Mouse (Mus musculus) hindbrain, embryonic 10.5 days (tissue): Measurements from ENCODE around the gene Cd300lf. TPM values are rescaled to one million over a fixed set of nuclear protein-coding genes. Genes with fewer than 3 reads are reported as not detected.
A peak's percentile ranks its signal among the peaks of the same experiment; 100 is the strongest.

Experiments used
- DNase-seq: peaks from one replicate; pipeline ENCODE4 v3.0.0-alpha.2; 2017; ENCODE audit warnings: low spot score
- H3K27ac ChIP-seq: fragments of 300-500 bp; sonication (generic); 2 replicates; pipeline ENCODE4 v1.5.1; 2016; ENCODE audit warnings: mild to moderate bottlenecking, moderate library complexity
- H3K27me3 ChIP-seq: fragments of 300-500 bp; sonication (generic); 2 replicates; pipeline ENCODE4 v1.6.1; 2016; ENCODE audit warnings: mild to moderate bottlenecking; ENCODE audit not compliant: poor library complexity, insufficient read depth, severe bottlenecking
- H3K36me3 ChIP-seq: fragments of 300-500 bp; sonication (generic); 2 replicates; pipeline ENCODE4 v1.6.1; 2016; ENCODE audit warnings: mild to moderate bottlenecking, moderate library complexity
- H3K4me1 ChIP-seq: fragments of 300-500 bp; sonication (generic); replicated peaks from 2 replicates; pipeline ENCODE4 v1.6.1; 2016; ENCODE audit warnings: mild to moderate bottlenecking
- H3K4me3 ChIP-seq: fragments of 300-500 bp; sonication (generic); 2 replicates; pipeline ENCODE4 v1.5.1; 2016; ENCODE audit warnings: mild to moderate bottlenecking, moderate library complexity
- H3K9me3 ChIP-seq: fragments of 300-500 bp; sonication (generic); 2 replicates; pipeline ENCODE4 v1.6.1; 2016; ENCODE audit warnings: mild to moderate bottlenecking, moderate library complexity
- WGBS: fragments of 180-500 bp; shearing (Covaris S2); methylation state at CpG from one replicate; pipeline ENCODE4 v1.1.7; 2016; 5-methylcytosine and 5-hydroxymethylcytosine counted together
- polyA plus RNA-seq: library from polyadenylated mRNA; unstranded; fragments of >200 nt; fragmentation: Nextera tagmentation; extraction: Ambion mirVana; gene quantifications from 2 replicates; pipeline ENCODE4 v1.2.1, GENCODE M21; 2016

Gene Cd300lf
- polyA plus RNA-seq, 1 experiment from 2014 or later: not detected

- WGBS: 59% methylated on average over 3 of the region's 3 CpGs
- Histone ChIP-seq H3K4me3 (no peak overlapping the region), H3K27me3 (no peaks in the 10 kb centered on the region; the same call in 1 of the 2 replicates), H3K36me3 (no peaks in the 10 kb centered on the region), H3K4me1 (peaks cover 7% of the 10 kb centered on the region), H3K27ac (no peak overlapping the region), H3K9me3 (no peaks in the 10 kb centered on the region)
- DNase-seq: no peak
Observed at GRCm38 (mm10) chr11:115112196-115112595, 21.6 kb downstream of the Cd300lf start.

DNA sequence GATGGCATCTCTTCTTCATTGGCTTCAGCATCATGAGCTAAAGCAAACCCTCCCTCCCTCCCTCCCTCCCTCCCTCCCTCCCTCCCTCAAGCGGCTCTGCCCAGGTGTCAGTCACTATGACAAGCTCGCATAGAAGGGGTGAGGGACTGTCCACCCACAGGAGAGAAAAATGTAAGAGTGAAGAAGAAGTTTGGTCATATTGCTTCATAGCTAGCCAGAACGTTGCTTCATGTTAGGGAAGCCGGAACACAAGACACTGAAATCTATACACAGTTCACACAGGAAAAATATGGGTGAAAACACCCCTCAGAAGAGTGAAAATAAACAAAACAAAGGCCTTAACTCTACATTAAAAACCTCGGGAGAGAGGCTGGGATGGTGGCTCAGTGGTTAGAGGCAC lies 23.5 kb downstream of the Cd300lf start:
- no peaks in the 10 kb centered on the region for H3K36me3 ChIP-seq
- H3K27me3 ChIP-seq: no peaks in the 10 kb centered on the region
- 74% methylated on average over 5 of the region's 5 CpGs for WGBS

DNA sequence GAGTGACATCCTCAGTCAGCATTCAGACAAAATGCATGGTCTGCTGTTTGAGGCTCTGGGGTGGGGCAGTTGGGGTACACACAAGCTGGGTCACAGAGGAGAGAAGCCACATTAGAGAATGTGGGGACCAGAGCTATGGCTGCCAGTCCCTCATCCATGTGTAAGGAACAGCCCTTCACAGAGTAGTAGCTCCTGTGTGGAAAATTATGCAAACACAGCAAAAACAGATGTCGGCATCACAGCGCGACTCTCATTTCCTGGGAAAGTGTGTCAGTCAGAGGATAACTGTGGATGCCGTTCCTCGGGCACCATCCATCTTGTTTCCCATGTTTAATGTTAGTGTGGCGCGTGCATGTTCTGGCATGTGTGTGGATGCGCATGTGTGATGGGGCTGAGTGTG lies 25.6 kb downstream of the Cd300lf start:
- peaks cover 15% of the 10 kb centered on the region for H3K4me1 ChIP-seq
- no peaks in the 10 kb centered on the region for H3K27me3 ChIP-seq
- no peak for DNase-seq
- H3K9me3 ChIP-seq: no peaks in the 10 kb centered on the region
- no peaks in the 10 kb centered on the region for H3K36me3 ChIP-seq
- H3K4me3 ChIP-seq: no peak overlapping the region
- 91% methylated on average over 8 of the region's 8 CpGs for WGBS
- H3K27ac ChIP-seq: no peak overlapping the region

More for the DNA sequence above, 23.5 kb downstream of the Cd300lf start:
- H3K9me3 ChIP-seq: no peaks in the 10 kb centered on the region
- H3K4me1 ChIP-seq: peaks cover 10% of the 10 kb centered on the region
- no peak overlapping the region for H3K27ac ChIP-seq
- no peak overlapping the region for H3K4me3 ChIP-seq
- no peak for DNase-seq

DNA sequence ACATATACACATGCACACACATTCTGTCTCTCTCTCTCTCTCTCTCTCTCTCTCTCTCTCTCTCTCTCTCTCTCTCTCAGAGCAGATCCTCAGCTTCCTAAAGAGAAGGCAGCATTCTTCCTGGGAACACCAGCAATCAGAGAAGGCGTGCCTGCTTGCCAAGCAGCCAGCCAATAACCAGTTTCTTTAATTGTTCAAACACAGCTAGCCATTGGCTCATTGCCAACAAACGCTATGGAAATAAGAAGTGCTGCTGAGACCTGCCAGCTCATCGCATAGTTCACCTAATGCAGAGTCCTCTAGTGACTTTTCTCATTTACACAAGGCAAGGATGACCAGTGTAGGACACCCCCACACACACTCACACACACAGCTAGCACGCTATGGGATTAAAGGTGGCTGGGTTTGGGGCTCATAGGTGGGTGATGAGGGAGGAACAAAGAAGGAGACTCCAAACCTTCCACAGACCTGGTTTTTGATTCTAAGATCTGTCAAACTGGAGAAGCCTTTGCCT lies 26.3 kb downstream of the Cd300lf start:
- no peaks in the 10 kb centered on the region for H3K36me3 ChIP-seq
- H3K9me3 ChIP-seq: no peaks in the 10 kb centered on the region
- 60% methylated on average over 4 of the region's 4 CpGs for WGBS
- DNase-seq: no peak
- H3K4me3 ChIP-seq: no peak overlapping the region
- no peak overlapping the region for H3K27ac ChIP-seq
- H3K27me3 ChIP-seq: no peaks in the 10 kb centered on the region
- peaks cover 15% of the 10 kb centered on the region for H3K4me1 ChIP-seq

DNA sequence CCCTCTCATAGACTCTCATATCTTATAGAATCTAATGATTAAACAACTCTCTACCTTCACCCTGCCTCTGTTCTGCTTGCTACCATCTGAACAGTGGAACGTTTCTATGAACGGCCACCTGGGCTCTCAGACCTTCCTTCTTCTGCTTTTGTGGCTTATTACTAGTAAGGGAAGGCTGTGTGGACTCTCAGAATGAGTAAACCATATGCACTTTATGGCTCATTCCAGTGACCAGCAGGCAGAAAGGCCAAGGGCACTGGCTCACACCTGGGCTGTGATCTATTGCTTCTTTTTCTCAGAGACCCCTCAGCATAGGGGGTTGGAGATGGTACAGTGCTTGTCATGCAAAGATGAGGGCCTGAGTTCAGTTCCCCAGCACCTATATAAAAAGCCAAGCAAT lies 27.2 kb downstream of the Cd300lf start:
- Histone ChIP-seq H3K4me1 (peaks cover 19% of the 10 kb centered on the region), H3K4me3 (no peak overlapping the region), H3K9me3 (no peaks in the 10 kb centered on the region), H3K27me3 (no peaks in the 10 kb centered on the region), H3K27ac (no peak overlapping the region), H3K36me3 (no peaks in the 10 kb centered on the region)
- 83% methylated on average over 2 of the region's 2 CpGs for WGBS
- no peak for DNase-seq

- H3K4me3 ChIP-seq: no peak overlapping the region
- H3K27me3 ChIP-seq: no peaks in the 10 kb centered on the region
- H3K27ac ChIP-seq: no peak overlapping the region
- no peaks in the 10 kb centered on the region for H3K9me3 ChIP-seq
- DNase-seq: no peak
- H3K4me1 ChIP-seq: peaks cover 27% of the 10 kb centered on the region
- 59% methylated on average over 8 of the region's 8 CpGs for WGBS
- no peaks in the 10 kb centered on the region for H3K36me3 ChIP-seq
Observed at GRCm38 (mm10) chr11:115104769-115105563, 28.8 kb downstream of the Cd300lf start.

GRCm38 (mm10) chr11:115103470-115104413 lies 30.1 kb downstream of the Cd300lf start:
- Histone ChIP-seq H3K9me3 (no peaks in the 10 kb centered on the region), H3K4me1 (peaks cover 38% of the 10 kb centered on the region), H3K36me3 (no peaks in the 10 kb centered on the region), H3K27me3 (no peaks in the 10 kb centered on the region), H3K27ac (no peak overlapping the region), H3K4me3 (no peak overlapping the region)
- 84% methylated on average over 25 of the region's 25 CpGs for WGBS
- no peak for DNase-seq

- 91% methylated on average over 9 of the region's 9 CpGs for WGBS
- H3K4me1 ChIP-seq: peaks cover 37% of the 10 kb centered on the region
- no peaks in the 10 kb centered on the region for H3K36me3 ChIP-seq
- H3K9me3 ChIP-seq: no peaks in the 10 kb centered on the region
- no peak for DNase-seq
- no peaks in the 10 kb centered on the region for H3K27me3 ChIP-seq
- no peak overlapping the region for H3K4me3 ChIP-seq
- H3K27ac ChIP-seq: no peak overlapping the region
Observed at GRCm38 (mm10) chr11:115102116-115102515, 31.7 kb downstream of the Cd300lf start.

DNA sequence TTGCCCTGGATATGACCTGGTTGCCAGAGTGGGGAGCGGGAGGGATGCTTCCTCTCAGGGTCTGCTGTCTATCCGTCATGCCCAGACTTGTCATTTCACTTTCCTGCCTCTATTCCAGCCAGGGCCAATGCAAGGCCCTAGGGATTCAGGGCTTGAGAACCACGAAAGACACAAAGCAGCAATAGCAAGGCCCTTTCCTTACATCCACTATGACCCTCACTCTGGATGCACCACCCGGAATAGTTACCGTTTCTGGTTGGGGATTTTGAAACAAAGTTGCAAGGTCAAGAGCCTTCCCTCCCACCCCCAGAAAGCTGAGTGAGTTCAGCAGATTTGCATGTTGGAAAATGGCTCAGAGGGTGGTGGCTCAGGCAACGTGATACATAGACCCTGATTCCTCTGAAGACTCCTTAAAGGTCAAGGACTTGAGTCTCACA lies 32.2 kb downstream of the Cd300lf start:
- no peaks in the 10 kb centered on the region for H3K27me3 ChIP-seq
- no peaks in the 10 kb centered on the region for H3K9me3 ChIP-seq
- no peak overlapping the region for H3K27ac ChIP-seq
- WGBS: 59% methylated on average over 6 of the region's 6 CpGs
- no peak for DNase-seq
- no peak overlapping the region for H3K4me3 ChIP-seq
- H3K36me3 ChIP-seq: no peaks in the 10 kb centered on the region
- H3K4me1 ChIP-seq: peaks cover 35% of the 10 kb centered on the region

DNA sequence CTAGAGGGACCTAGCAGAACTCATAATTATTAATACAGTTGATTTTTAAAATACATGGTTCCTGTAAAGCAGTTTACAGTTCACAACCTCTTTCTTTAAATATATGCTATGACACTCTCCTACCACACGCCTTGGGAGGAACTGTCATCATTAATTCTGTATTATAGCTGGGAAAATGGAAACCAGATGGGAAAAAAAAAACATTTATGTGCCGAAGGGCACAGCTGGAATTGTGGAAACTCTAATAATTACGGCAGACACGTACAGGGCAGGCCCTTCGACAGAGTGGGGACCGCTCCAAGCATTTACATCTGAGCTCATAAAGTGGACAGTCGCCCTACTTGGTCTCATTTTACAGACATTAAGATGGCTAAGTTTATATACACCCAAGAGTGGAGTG lies 33.1 kb downstream of the Cd300lf start:
- Histone ChIP-seq H3K9me3 (no peaks in the 10 kb centered on the region), H3K27me3 (no peaks in the 10 kb centered on the region), H3K4me1 (peaks cover 35% of the 10 kb centered on the region), H3K27ac (no peak overlapping the region), H3K4me3 (no peak overlapping the region), H3K36me3 (no peaks in the 10 kb centered on the region)
- no peak for DNase-seq
- WGBS: 68% methylated on average over 7 of the region's 7 CpGs

- no peak for DNase-seq
- WGBS: 79% methylated on average over 5 of the region's 5 CpGs
- H3K9me3 ChIP-seq: no peaks in the 10 kb centered on the region
- H3K4me1 ChIP-seq: peaks cover 35% of the 10 kb centered on the region
- H3K36me3 ChIP-seq: no peaks in the 10 kb centered on the region
- H3K27me3 ChIP-seq: no peaks in the 10 kb centered on the region
- no peak overlapping the region for H3K4me3 ChIP-seq
- H3K27ac ChIP-seq: no peak overlapping the region
Observed at GRCm38 (mm10) chr11:115100032-115100621, 33.7 kb downstream of the Cd300lf start.

DNA sequence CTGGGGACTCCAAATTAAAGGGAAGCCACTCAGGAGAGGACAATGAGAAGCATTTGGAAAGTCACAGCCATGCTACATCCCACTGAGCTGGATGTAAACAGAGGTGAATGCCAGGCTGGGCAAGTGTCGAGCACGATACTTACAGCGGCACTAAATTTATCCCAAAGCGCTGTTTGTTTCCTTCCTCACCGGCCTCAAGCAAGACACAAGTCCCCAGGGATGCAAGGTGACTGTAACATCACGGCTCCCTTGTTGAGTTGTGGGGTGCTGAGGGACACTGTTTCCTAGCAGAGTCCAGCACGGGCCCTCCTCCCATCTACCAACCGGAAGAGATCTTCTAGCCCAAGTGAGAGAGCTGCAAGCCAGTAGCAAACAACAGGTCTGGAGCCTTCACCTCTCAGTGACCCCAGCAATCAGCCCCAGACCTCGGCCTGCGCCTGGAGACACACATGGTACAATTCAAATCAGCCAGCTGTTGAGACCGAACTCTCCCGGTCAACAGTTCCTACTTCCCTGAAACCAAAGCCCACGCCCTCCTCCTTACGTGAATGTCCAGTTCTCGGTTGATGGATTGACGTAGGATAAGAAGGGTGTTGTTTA lies 34.5 kb downstream of the Cd300lf start:
- 60% methylated on average over 16 of the region's 16 CpGs for WGBS
- H3K9me3 ChIP-seq: no peaks in the 10 kb centered on the region
- H3K27ac ChIP-seq: no peak overlapping the region
- H3K36me3 ChIP-seq: no peaks in the 10 kb centered on the region
- H3K4me1 ChIP-seq: peaks cover 35% of the 10 kb centered on the region
- no peaks in the 10 kb centered on the region for H3K27me3 ChIP-seq
- H3K4me3 ChIP-seq: no peak overlapping the region
- DNase-seq: peak; percentile 43
